Mouse (Mus musculus): ENCODE measurements at regions not wholly inside any gene's neighbourhood (a gene's known extent, or its start where the extent isn't known, plus 50 kb on each side); places are given as distances from the start of the nearest gene placed in this dataset.

DNA sequence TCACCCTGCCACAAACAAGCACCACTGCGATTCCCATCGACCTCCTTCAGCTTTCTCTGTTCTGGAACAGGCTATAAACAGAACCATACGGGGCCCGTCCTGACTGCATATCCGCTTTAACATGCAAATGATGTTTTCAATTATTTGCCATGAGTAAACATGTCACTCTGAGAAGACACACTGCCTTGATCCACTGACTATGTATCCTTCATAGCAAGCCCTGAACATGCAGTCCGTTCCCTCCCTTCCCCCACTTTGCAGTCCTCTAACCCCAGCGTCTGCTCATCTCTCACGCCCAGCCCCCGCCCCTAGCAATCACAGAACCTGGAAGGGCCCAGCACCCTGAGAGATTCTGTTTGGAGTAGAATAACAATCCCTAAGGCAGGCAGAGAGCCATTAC lies 89.4 kb upstream of the Rybp start:
- Histone ChIP-seq H3K9ac (ENCODE audit: low read length) (no peak overlapping the region), H3K4me1 (replicated peaks; ENCODE audit: control insufficient read depth, insufficient read depth) (peaks cover 13% of the 10 kb centered on the region), H3K36me3 (ENCODE audit: control insufficient read depth, insufficient read depth, low read length) (no peaks in the 10 kb centered on the region), H3K27me3 (ENCODE audit: control insufficient read depth, insufficient read depth, low read length) (no peaks in the 10 kb centered on the region), H3K27ac (replicated peaks) (no peak overlapping the region), H3K4me2 (replicated peaks; ENCODE audit: low read depth) (no peak overlapping the region), H3K9me3 (ENCODE audit: control insufficient read depth, low read length) (no peaks in the 10 kb centered on the region), H3K4me3 (ENCODE audit: low read depth, low read length) (no peak overlapping the region)
- TF ChIP-seq CTCF (IDR thresholded peaks at IDR 0.05; ENCODE audit: low read depth): no peak
- TF ChIP-seq EP300 (optimal IDR thresholded peaks at IDR 0.05): no peak
- WGBS: 31% methylated on average over 9 of the region's 9 CpGs
- ATAC-seq (ENCODE audit: low FRiP score, low TSS enrichment): no peak
- DNase-seq (ENCODE audit: low spot score): no peak

DNA sequence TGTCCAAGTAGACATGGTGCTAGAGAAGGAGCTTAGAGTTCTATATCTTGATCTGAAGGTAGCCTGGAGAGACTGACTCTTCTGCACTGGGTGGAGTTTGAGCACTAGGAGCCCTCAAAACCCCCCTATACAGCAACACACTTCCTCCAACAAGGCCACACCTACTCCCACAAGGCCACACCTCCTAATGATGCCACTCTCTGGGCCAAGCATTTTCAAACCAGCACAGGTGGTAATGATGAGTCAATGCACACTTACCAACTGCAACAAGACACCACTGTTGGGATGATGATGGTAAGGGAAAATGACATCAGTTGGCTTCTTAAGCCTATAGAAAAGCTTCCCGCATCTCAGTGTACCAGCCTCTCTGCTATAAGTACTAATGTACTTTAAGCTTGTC lies 83.5 kb upstream of the Rybp start:
- no peak overlapping the region for H3K27ac ChIP-seq (replicated peaks)
- H3K9me3 ChIP-seq (ENCODE audit: control insufficient read depth, low read length): no peaks in the 10 kb centered on the region
- H3K4me3 ChIP-seq (ENCODE audit: low read depth, low read length): no peak overlapping the region
- no peak for DNase-seq (ENCODE audit: low spot score)
- WGBS: 88% methylated on average over 1 of the region's 1 CpGs
- ATAC-seq (ENCODE audit: low FRiP score, low TSS enrichment): no peak
- no peak overlapping the region for H3K4me2 ChIP-seq (replicated peaks; ENCODE audit: low read depth)
- no peak overlapping the region for H3K9ac ChIP-seq (ENCODE audit: low read length)
- no peaks in the 10 kb centered on the region for H3K27me3 ChIP-seq (ENCODE audit: control insufficient read depth, insufficient read depth, low read length)
- H3K4me1 ChIP-seq (replicated peaks; ENCODE audit: control insufficient read depth, insufficient read depth): no peaks in the 10 kb centered on the region
- no peaks in the 10 kb centered on the region for H3K36me3 ChIP-seq (ENCODE audit: control insufficient read depth, insufficient read depth, low read length)
- TF ChIP-seq CTCF (IDR thresholded peaks at IDR 0.05; ENCODE audit: low read depth) (no peak), EP300 (optimal IDR thresholded peaks at IDR 0.05) (no peak)

DNA sequence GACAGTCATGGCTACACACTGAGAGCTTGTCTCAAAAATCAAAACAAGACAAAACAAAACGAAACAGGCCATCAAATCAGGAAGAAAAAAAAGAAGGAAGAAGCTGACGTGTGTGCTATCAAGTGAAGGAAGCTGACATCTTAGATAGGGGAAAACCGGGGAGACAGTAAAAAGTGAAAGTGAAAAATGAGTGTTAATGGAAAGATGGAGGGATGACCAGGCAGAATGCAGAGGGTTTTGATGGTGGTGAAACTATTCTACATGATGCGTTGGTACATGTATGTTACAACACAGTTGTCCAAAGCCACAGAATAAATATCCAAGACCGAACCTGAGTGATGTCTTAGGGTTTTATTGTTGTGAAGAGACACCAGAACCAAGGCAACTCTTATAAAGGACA lies 83.1 kb upstream of the Rybp start:
- TF ChIP-seq CTCF (IDR thresholded peaks at IDR 0.05; ENCODE audit: low read depth) (no peak), EP300 (optimal IDR thresholded peaks at IDR 0.05) (no peak)
- ATAC-seq (ENCODE audit: low FRiP score, low TSS enrichment): no peak
- no peak overlapping the region for H3K27ac ChIP-seq (replicated peaks)
- no peak overlapping the region for H3K4me3 ChIP-seq (ENCODE audit: low read depth, low read length)
- WGBS: 84% methylated on average over 5 of the region's 5 CpGs
- no peak overlapping the region for H3K9ac ChIP-seq (ENCODE audit: low read length)
- no peak overlapping the region for H3K4me2 ChIP-seq (replicated peaks; ENCODE audit: low read depth)
- no peaks in the 10 kb centered on the region for H3K27me3 ChIP-seq (ENCODE audit: control insufficient read depth, insufficient read depth, low read length)
- no peak for DNase-seq (ENCODE audit: low spot score)
- H3K4me1 ChIP-seq (replicated peaks; ENCODE audit: control insufficient read depth, insufficient read depth): no peaks in the 10 kb centered on the region
- no peaks in the 10 kb centered on the region for H3K9me3 ChIP-seq (ENCODE audit: control insufficient read depth, low read length)
- H3K36me3 ChIP-seq (ENCODE audit: control insufficient read depth, insufficient read depth, low read length): no peaks in the 10 kb centered on the region

DNA sequence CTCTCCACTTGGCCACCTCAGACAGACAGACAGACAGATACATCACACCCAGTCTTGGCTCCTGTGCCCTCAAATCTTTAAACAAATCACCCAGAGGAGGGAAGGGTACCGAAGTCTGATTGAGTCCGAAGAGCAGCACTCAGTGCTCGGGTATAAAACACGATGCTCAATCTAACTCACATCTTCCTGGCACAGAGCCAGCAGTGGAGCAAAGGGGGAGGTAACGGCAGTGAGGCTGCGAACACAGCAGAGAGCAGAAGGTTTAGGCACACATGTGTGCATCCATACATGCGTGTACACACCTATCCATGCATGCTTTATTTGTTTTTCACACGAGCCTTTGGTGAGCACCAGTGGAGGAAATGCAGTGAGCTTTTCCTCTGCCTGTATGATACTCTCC lies 78.9 kb upstream of the Rybp start:
- ATAC-seq (ENCODE audit: low FRiP score, low TSS enrichment) (peak; percentile 32; the same call in 1 of the 2 replicates), DNase-seq (ENCODE audit: low spot score) (no peak)
- Histone ChIP-seq H3K36me3 (ENCODE audit: control insufficient read depth, insufficient read depth, low read length) (no peaks in the 10 kb centered on the region), H3K9ac (ENCODE audit: low read length) (no peak overlapping the region), H3K4me3 (ENCODE audit: low read depth, low read length) (no peak overlapping the region), H3K9me3 (ENCODE audit: control insufficient read depth, low read length) (no peaks in the 10 kb centered on the region), H3K4me2 (replicated peaks; ENCODE audit: low read depth) (no peak overlapping the region), H3K27me3 (ENCODE audit: control insufficient read depth, insufficient read depth, low read length) (no peaks in the 10 kb centered on the region), H3K4me1 (replicated peaks; ENCODE audit: control insufficient read depth, insufficient read depth) (no peaks in the 10 kb centered on the region), H3K27ac (replicated peaks) (no peak overlapping the region)
- 48% methylated on average over 8 of the region's 8 CpGs for WGBS
- TF ChIP-seq CTCF (IDR thresholded peaks at IDR 0.05; ENCODE audit: low read depth): no peak
- no peak for TF ChIP-seq EP300 (optimal IDR thresholded peaks at IDR 0.05)

DNA sequence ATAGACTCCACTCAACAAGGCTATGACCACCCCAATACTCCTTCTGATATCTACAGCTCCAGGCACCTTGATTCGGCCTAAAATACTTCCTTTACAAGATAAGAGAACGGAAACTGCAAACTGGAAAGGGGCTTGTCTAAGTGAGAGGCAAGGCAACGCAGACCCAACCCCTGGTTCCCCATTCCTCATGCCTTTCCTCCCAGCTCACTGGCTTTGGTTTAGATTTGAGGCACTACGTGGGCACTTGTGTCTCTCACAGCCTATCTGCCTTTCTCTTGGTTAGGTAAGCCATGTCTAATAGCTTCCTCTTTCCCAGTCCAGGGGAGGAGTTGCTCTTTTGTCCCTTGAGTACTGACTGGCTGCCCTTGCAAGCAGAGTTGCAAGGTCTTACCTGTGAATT lies 78.5 kb upstream of the Rybp start:
- no peaks in the 10 kb centered on the region for H3K4me1 ChIP-seq (replicated peaks; ENCODE audit: control insufficient read depth, insufficient read depth)
- H3K9me3 ChIP-seq (ENCODE audit: control insufficient read depth, low read length): no peaks in the 10 kb centered on the region
- no peak overlapping the region for H3K27ac ChIP-seq (replicated peaks)
- no peak overlapping the region for H3K4me2 ChIP-seq (replicated peaks; ENCODE audit: low read depth)
- ATAC-seq (ENCODE audit: low FRiP score, low TSS enrichment) (no peak), DNase-seq (ENCODE audit: low spot score) (no peak)
- H3K9ac ChIP-seq (ENCODE audit: low read length): no peak overlapping the region
- TF ChIP-seq EP300 (optimal IDR thresholded peaks at IDR 0.05): no peak
- TF ChIP-seq CTCF (IDR thresholded peaks at IDR 0.05; ENCODE audit: low read depth): no peak
- no peaks in the 10 kb centered on the region for H3K36me3 ChIP-seq (ENCODE audit: control insufficient read depth, insufficient read depth, low read length)
- no peaks in the 10 kb centered on the region for H3K27me3 ChIP-seq (ENCODE audit: control insufficient read depth, insufficient read depth, low read length)
- no peak overlapping the region for H3K4me3 ChIP-seq (ENCODE audit: low read depth, low read length)
- WGBS: 73% methylated on average over 4 of the region's 4 CpGs

DNA sequence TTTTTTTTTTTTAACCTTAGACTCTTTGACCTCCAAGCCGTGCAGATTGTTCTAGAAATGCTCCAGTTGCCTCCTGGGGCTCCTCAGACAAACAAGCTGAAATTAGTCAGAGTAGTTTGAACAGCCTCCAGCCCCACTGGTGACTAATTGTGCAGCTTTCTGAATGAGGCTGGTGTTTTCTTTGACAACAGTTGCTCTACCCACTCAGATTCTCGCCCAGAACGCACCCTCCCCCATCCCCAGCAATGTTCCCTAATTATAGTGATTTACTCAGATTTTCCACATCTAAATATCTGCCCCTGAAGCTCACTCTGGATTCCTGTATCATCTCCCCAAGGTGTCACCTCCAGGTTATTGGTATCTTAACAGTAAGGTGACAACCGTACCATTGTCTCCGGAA lies 76.4 kb upstream of the Rybp start:
- no peak for ATAC-seq (ENCODE audit: low FRiP score, low TSS enrichment)
- 58% methylated on average over 5 of the region's 5 CpGs for whole genome bisulfite sequencing

More for the DNA sequence above, 76.4 kb upstream of the Rybp start:
- Histone ChIP-seq H3K4me2 (replicated peaks; ENCODE audit: low read depth) (no peak overlapping the region), H3K36me3 (ENCODE audit: control insufficient read depth, insufficient read depth, low read length) (no peaks in the 10 kb centered on the region), H3K9me3 (ENCODE audit: control insufficient read depth, low read length) (no peaks in the 10 kb centered on the region), H3K27ac (replicated peaks) (no peak overlapping the region), H3K4me3 (ENCODE audit: low read depth, low read length) (no peak overlapping the region), H3K4me1 (replicated peaks; ENCODE audit: control insufficient read depth, insufficient read depth) (no peaks in the 10 kb centered on the region), H3K27me3 (ENCODE audit: control insufficient read depth, insufficient read depth, low read length) (no peaks in the 10 kb centered on the region), H3K9ac (ENCODE audit: low read length) (no peak overlapping the region)
- TF ChIP-seq EP300 (optimal IDR thresholded peaks at IDR 0.05) (no peak), CTCF (IDR thresholded peaks at IDR 0.05; ENCODE audit: low read depth) (no peak)
- no peak for DNase-seq (ENCODE audit: low spot score)
